Mouse (Mus musculus) cerebral cortex, adult 2 months (tissue): ENCODE results near the gene Prdm13.

ENCODE experiments used
- WGBS: fragments of 180-500 bp; shearing (Covaris S2); methylation state at CpG from one replicate; pipeline ENCODE4 v1.1.7; 2018; 5-methylcytosine and 5-hydroxymethylcytosine counted together

The Prdm13 gene

DNA sequence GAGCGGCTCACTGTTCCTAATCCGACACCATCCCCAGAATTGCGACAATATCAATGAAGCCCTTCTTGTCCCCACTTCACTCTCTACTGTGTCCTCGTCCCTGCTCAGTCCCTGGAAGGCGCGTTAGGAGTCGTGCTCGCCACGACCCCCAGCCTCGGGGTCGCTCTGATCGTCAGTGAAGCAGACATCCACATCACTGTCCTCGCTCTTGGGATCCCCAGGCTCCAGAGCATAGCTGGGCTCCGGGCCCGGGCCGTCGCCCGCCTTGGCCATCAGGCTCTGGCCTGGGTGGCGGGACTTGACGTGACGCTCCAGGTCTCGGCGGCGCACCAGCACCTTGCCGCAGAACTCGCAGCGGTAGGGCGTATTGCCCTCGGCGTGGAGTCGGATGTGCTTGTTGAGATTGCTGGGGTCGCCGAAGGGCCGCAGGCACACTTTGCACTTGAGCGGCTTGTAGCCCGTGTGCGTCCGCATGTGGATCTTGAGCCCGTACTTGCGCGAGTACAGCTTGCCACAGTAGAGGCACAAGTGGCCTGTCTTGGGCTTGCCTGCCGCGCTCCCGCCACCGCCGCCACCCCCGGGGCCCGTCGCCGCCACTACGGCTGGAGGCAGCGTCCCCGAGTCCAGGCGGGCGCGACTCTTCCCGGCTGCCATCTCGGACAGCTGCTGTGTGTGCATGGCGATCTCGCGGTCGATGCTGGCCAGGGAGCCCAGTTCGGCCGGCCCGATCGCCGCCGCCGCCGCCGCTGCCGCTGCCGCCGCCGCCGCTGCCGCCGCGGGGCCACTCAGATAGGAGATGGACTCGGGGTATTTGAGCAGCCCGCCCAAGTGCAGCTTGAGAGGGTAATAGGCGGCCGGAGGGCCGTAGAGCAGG, 7.4 kb downstream of the Prdm13 start:
- WGBS = 2% methylated on average over 84 of the region's 84 CpGs

GRCm38 (mm10) chr4:21674691-21675090, 11.1 kb downstream of the Prdm13 start:
- 6% methylated on average over 8 of the region's 8 CpGs for WGBS

- 3% methylated on average over 17 of the region's 17 CpGs for WGBS
Observed at GRCm38 (mm10) chr4:21674042-21674441, 11.7 kb downstream of the Prdm13 start.

- 43% methylated on average over 5 of the region's 5 CpGs for WGBS
Observed at GRCm38 (mm10) chr4:21665961-21666360, 19.8 kb downstream of the Prdm13 start.

DNA sequence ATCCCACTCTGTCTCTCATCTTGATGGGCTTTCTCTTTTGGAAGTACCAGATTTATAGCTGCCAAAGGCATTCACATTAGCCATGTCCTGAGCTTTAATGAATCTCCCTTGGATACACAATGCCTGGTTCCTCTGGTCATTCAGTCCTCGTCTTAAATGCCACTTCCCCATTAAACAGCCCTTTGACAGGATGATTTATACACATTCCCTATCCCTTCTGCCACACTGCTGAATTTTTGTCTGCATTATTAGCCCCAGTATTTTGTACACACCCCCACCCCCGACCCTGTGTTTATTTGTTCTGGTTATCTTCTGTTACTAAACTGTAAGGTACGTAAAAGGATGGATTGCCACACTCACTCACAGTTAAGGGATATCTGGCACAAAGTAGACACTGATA, 27.6 kb downstream of the Prdm13 start:
- WGBS = 76% methylated on average over 3 of the region's 3 CpGs

GRCm38 (mm10) chr4:21629275-21629583, 56.5 kb downstream of the Prdm13 start:
- WGBS = 100% methylated on average over 2 of the region's 2 CpGs

DNA sequence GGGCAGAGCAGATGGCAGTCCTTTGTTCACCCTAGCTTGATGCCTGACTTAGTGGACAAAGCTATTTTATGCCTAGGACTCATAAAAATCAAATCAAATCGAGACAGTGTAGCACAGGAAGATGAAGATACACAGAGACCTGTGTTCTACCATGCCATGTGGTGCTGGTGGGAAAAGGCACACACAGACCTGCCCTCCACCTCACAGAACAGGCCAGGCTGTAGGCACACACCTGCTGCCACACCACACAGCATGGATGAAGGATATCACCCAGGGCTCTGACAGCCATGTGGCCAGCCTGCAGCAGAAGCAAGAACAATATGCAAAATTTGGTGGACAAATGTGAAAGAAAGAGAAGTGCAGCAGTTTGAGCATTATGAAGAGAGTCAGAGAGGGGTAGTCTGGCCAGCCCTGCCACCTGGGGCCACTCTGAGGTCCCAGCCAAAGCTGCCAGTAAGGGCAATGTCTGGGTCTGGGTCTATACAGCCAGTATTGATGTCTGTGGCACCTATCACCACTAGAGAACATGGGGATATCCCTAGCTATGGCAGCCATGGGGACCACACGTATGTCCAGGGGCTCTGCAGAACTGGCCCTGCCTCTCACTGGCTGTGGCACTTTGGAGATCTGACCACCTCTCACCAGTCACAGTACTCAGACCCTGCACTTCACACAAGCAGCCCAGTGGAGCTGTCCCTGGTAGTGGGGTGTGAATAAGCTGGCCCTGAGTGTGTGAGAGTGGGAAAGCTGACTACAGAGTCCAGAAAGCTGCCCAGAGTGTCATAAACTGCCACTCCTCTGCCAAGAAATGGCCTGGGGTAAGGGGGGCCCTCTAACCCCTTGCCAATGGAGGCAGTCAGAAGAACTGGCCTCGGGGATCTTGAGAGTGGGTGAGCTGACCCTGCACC, 57.1 kb downstream of the Prdm13 start:
- WGBS = 59% methylated on average over 3 of the region's 3 CpGs
